Mouse (Mus musculus) embryonic facial prominence, embryonic 13.5 days (tissue): ENCODE data around the gene Ssh2. TPM values are rescaled to one million over a fixed set of nuclear protein-coding genes. Genes with fewer than 3 reads are reported as not detected.
"Not testable (repeated sequence)": the region's sequence is repeated elsewhere in the genome, so short reads cannot be mapped to it uniquely, and the experiment has no call there.

ENCODE experiments used
- ATAC-seq: fragments of 200-750 bp; cut with Nextera tagmentation; 2 replicates; pipeline ENCODE4 v1.8.0; 2017; ENCODE audit warnings: low read depth; ENCODE audit not compliant: insufficient number of reproducible peaks, insufficient read depth, low FRiP score, low TSS enrichment
- H3K27ac ChIP-seq: fragments of 300-500 bp; sonication (generic); 2 replicates; pipeline ENCODE4 v1.5.1; 2015; ENCODE audit warnings: moderate library complexity, mild to moderate bottlenecking, inconsistent platforms
- H3K27me3 ChIP-seq: fragments of 300-500 bp; sonication (generic); 2 replicates; pipeline ENCODE4 v1.6.1; 2015; ENCODE audit warnings: mild to moderate bottlenecking, inconsistent platforms
- H3K36me3 ChIP-seq: fragments of 300-500 bp; sonication (generic); 2 replicates; pipeline ENCODE4 v1.6.1; 2015; ENCODE audit warnings: mild to moderate bottlenecking, inconsistent platforms
- H3K4me1 ChIP-seq: fragments of 300-500 bp; sonication (generic); 2 replicates; pipeline ENCODE4 v1.6.1; 2015; ENCODE audit warnings: inconsistent platforms
- H3K4me2 ChIP-seq: fragments of 300-500 bp; sonication (generic); 2 replicates; pipeline ENCODE4 v1.6.1; 2015; ENCODE audit warnings: moderate library complexity, mild to moderate bottlenecking, inconsistent platforms
- H3K4me3 ChIP-seq: fragments of 300-500 bp; sonication (generic); 2 replicates; pipeline ENCODE4 v1.5.1; 2015; ENCODE audit warnings: mild to moderate bottlenecking, inconsistent platforms
- H3K9ac ChIP-seq: fragments of 300-500 bp; sonication (generic); 2 replicates; pipeline ENCODE4 v1.6.1; 2015; ENCODE audit warnings: mild to moderate bottlenecking, inconsistent platforms
- H3K9me3 ChIP-seq: fragments of 300-500 bp; sonication (generic); 2 replicates; pipeline ENCODE4 v1.6.1; 2016; ENCODE audit warnings: inconsistent platforms
- WGBS: fragments of 180-500 bp; shearing (Covaris S2); methylation state at CpG from one replicate; pipeline ENCODE4 v1.1.7; 2015; ENCODE audit warnings: mixed read lengths; 5-methylcytosine and 5-hydroxymethylcytosine counted together
- polyA plus RNA-seq: library from polyadenylated mRNA; unstranded; fragments of >200 nt; fragmentation: Nextera tagmentation; extraction: Ambion mirVana; gene quantifications from 2 replicates; pipeline ENCODE4 v1.2.1, GENCODE M21; 2015

Gene Ssh2
- polyA plus RNA-seq, 1 experiment from 2014 or later = 8.5 TPM

DNA sequence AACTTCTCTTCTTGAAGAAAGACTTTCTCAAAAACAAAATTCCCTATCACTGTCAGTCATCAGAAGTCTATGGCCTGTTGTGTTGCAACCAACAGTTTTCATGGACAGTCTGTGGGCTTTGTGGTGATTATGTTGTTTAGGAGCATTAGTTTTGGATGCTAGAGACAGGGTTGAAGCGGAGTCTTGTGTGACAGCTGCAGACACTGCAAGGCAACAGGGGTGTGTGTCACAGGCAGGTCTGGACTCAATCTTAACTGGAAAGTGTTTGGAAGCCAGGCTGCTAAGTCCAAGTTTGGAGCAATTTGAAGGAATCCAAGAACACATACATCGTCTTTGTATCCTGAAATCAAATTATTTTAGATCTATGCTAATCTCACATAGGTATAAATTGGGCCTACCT is 162.5 kb downstream of the Ssh2 start:
- ATAC-seq = no peak
- no peaks in the 10 kb centered on the region for H3K9me3 ChIP-seq
- no peak overlapping the region for H3K4me2 ChIP-seq
- H3K9ac ChIP-seq = no peak overlapping the region
- H3K4me3 ChIP-seq = no peak overlapping the region
- H3K27me3 ChIP-seq = no peaks in the 10 kb centered on the region
- WGBS = 93% methylated on average over 2 of the region's 2 CpGs
- no peak overlapping the region for H3K27ac ChIP-seq
- H3K4me1 ChIP-seq = no peaks in the 10 kb centered on the region
- no peaks in the 10 kb centered on the region for H3K36me3 ChIP-seq

DNA sequence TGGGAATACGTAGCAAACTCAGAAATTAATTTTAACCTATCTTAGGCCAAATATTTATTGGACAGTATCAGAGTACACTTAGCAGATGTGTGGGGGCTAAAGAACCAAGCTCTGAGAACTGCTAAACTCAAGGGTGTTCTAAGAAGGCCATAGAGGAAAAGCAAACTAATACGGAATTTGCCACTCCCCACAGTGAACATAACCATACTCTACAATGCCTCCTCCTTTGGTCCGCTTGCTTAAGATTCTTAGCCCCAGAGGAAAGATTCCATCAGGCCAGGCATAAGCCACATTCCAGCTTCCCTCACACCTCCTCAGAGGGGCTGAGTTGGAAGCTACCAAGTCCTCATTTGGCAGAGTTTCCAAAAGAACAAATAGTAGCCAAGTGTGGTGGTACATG is 165.1 kb downstream of the Ssh2 start:
- 75% methylated on average over 3 of the region's 3 CpGs for WGBS

DNA sequence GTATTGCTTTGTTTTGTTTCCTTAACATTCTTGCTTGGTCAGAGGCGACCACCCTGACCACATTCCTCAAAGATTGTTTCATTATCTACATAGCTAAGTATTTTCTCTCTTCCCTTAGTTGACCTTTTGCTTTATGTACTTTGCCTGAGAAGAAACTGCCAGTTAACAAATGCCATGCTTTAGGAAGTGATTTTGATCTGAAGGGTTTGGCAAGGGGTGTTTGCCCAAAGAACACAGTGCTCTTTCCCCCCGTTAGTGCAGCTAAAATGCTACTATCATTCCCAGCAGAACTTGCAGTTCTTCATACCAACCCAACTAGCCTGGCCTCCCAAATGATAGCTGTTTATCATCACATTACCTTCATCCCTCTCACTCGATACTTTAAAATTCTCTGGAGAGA is 168.1 kb downstream of the Ssh2 start:
- H3K9me3 ChIP-seq = no peaks in the 10 kb centered on the region
- WGBS = 63% methylated on average over 3 of the region's 3 CpGs
- no peak for ATAC-seq
- H3K4me2 ChIP-seq = no peak overlapping the region
- no peaks in the 10 kb centered on the region for H3K36me3 ChIP-seq
- H3K4me1 ChIP-seq = no peaks in the 10 kb centered on the region
- H3K9ac ChIP-seq = no peak overlapping the region
- no peak overlapping the region for H3K4me3 ChIP-seq
- no peak overlapping the region for H3K27ac ChIP-seq
- no peaks in the 10 kb centered on the region for H3K27me3 ChIP-seq

More for the DNA sequence above, 165.1 kb downstream of the Ssh2 start:
- no peaks in the 10 kb centered on the region for H3K27me3 ChIP-seq
- no peak overlapping the region for H3K4me2 ChIP-seq
- H3K9me3 ChIP-seq = no peaks in the 10 kb centered on the region
- ATAC-seq = no peak
- H3K9ac ChIP-seq = no peak overlapping the region
- H3K4me3 ChIP-seq = no peak overlapping the region
- no peak overlapping the region for H3K27ac ChIP-seq
- H3K36me3 ChIP-seq = no peaks in the 10 kb centered on the region
- no peaks in the 10 kb centered on the region for H3K4me1 ChIP-seq

DNA sequence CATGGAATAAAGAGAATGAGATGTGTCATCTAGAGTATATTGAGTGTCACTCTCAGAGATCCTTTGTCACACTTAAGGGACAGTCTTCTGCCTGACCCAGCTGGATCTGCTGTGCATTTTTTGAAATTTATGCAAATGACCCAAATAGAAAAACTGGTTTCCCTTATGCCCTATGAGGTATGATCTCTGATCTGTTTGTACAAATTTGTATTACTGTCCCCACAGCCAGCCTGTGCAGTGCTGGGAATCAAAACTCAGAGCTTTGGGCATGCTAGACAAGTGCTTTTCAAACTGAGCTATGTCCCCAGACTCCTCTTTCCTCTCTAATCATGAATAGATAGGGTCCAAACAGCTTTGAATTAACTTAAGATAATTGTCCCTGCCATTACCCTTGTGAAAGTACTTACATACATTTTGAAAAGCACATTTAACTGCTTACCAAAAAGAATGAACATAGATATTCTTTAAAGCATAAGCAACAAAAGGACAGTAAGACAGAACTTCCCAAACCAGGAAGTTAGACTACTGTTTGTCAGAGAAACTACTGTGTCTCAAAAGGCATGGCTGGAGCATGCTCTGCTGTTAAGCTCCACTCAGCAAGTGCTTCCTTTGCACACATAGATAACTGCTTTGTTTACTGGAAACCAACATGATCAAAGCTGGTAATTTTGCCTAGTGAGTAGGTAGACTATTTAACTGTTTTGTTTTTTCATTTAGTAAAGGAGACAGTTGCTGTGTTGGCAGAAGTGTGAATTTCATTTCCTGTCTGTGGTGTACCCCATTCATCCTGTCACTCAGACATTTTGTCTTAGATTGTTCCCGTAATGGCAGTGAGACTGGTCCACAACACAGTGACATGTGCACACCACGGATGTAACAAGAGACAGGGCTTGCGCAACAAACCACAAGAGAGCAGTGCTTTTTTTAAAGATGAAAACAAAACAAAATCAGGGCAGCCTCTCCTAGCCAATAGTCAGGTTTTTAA is 169.9 kb downstream of the Ssh2 start:
- no peak overlapping the region for H3K9ac ChIP-seq
- 32% methylated on average over 3 of the region's 3 CpGs for WGBS
- no peak overlapping the region for H3K4me2 ChIP-seq
- no peak overlapping the region for H3K4me3 ChIP-seq
- no peak for ATAC-seq
- no peaks in the 10 kb centered on the region for H3K9me3 ChIP-seq
- no peaks in the 10 kb centered on the region for H3K36me3 ChIP-seq
- no peak overlapping the region for H3K27ac ChIP-seq
- no peaks in the 10 kb centered on the region for H3K27me3 ChIP-seq
- no peaks in the 10 kb centered on the region for H3K4me1 ChIP-seq

DNA sequence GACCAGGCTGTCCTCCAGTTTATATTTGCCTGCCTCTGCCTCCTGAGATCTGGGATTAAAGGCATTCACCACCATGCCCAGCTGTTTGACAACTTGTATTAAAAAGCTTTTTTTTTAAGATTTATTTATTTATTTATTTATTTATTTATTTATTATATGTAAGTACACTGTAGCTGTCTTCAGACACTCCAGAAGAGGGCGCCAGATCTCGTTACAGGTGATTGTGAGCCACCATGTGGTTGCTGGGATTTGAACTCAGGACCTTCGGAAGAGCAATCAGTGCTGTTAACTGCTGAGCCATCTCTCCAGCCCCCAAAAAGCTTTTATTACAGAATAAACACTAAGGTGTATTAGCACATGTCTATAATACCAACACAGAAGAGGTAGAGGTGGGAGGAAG is 172.1 kb downstream of the Ssh2 start:
- 79% methylated on average over 3 of the region's 3 CpGs for WGBS
- not testable (repeated sequence) for H3K27ac ChIP-seq, H3K9ac ChIP-seq, H3K4me3 ChIP-seq, ATAC-seq, H3K27me3 ChIP-seq, H3K9me3 ChIP-seq, H3K4me2 ChIP-seq, H3K4me1 ChIP-seq, H3K36me3 ChIP-seq

DNA sequence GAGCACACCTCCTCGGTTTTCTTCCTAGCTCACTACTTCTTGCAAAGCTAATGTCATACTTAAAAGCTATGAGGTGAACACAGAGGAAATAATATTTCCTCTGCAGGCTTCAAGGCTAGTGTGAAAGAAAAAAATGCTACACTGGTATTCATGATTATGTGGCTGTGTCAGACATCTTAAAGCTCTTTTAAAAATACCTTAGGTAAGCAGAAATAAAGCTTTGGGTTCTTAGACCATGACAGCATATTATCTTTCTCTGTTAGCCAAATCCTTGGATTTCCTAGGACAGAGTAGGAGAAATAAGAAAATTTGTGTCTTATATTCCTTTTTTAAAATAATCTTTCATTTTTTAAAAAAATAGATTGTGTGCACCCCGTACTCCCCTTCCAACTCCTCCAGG is 179.5 kb downstream of the Ssh2 start:
- Histone ChIP-seq H3K4me3 (no peak overlapping the region), H3K27ac (no peak overlapping the region), H3K4me2 (no peak overlapping the region), H3K9me3 (no peaks in the 10 kb centered on the region), H3K27me3 (no peaks in the 10 kb centered on the region), H3K36me3 (peaks cover 16% of the 10 kb centered on the region), H3K9ac (no peak overlapping the region), H3K4me1 (no peaks in the 10 kb centered on the region)
- no peak for ATAC-seq
- WGBS = 84% methylated on average over 2 of the region's 2 CpGs

DNA sequence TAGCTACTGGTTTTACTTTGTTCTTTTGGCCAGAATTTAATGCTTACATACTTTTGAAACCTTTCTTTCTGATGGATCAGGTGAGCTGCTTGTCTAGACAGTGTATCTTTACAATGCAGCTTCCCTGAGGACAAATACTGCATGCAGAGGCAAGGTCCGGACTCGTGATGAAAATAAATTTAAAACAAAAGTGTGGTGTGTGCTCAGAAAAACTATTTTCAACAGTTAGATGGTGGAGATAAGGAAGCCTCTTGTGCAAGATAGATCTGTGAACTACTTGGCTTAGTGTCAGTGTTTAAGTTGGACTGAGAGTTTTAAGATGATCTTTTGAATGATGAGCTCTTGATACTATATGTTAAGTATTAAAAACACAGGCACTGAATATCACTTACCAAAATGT is 186.4 kb downstream of the Ssh2 start:
- Histone ChIP-seq H3K27ac (no peak overlapping the region), H3K4me1 (no peaks in the 10 kb centered on the region), H3K9ac (no peak overlapping the region), H3K4me3 (no peak overlapping the region), H3K36me3 (peaks cover 7% of the 10 kb centered on the region; the same call in 1 of the 2 replicates), H3K9me3 (no peaks in the 10 kb centered on the region), H3K27me3 (no peaks in the 10 kb centered on the region), H3K4me2 (no peak overlapping the region)
- 59% methylated on average over 2 of the region's 2 CpGs for WGBS
- ATAC-seq = no peak

DNA sequence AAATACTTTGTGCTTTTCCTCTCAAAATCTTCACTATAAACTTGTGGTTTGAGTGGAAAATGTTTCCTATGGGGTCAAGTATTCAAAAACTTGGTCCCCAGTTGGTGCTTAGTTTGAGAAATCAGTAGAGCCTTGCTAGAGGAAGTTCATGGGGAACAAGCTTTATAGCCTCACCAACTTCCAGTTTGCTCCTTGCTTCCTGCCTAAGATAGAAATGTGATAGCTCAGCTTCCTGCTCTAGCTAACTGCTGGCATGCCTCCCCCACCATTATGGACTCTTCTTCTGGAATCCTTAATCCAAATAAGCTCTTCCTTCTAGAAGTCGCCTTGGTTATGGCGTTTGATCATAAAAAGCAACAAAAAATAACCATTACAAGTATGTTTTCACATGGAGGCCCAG is 190.2 kb downstream of the Ssh2 start:
- Histone ChIP-seq H3K9me3 (no peaks in the 10 kb centered on the region), H3K27me3 (no peaks in the 10 kb centered on the region), H3K9ac (no peak overlapping the region), H3K4me1 (no peaks in the 10 kb centered on the region), H3K27ac (no peak overlapping the region), H3K36me3 (peaks cover 3% of the 10 kb centered on the region; the same call in 1 of the 2 replicates), H3K4me2 (no peak overlapping the region), H3K4me3 (no peak overlapping the region)
- WGBS = 90% methylated on average over 2 of the region's 2 CpGs
- ATAC-seq = no peak

DNA sequence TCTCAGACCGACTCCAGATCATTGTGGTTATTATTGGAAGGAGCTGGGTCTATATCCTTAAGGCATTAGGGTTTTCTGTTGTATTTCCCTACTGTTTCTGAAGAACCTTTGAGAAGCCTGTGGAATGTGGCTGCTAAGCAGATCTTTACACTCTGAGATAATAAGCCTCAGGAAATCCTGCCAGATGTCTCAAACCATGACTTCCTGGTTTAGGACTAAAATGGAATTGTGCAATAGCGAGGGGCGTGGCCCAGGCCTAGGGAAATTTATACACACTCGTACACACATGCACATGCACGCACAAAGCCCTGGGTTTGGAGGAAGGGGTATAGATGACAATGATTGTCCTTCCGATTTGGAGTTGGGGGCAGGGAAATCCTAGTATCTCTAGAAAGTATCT is 193.8 kb downstream of the Ssh2 start:
- H3K27me3 ChIP-seq = no peaks in the 10 kb centered on the region
- H3K4me1 ChIP-seq = no peaks in the 10 kb centered on the region
- H3K9ac ChIP-seq = no peak overlapping the region
- H3K27ac ChIP-seq = no peak overlapping the region
- no peak overlapping the region for H3K4me3 ChIP-seq
- peaks cover 3% of the 10 kb centered on the region; the same call in 1 of the 2 replicates for H3K36me3 ChIP-seq
- H3K9me3 ChIP-seq = no peaks in the 10 kb centered on the region
- ATAC-seq = no peak
- 70% methylated on average over 6 of the region's 6 CpGs for whole genome bisulfite sequencing
- no peak overlapping the region for H3K4me2 ChIP-seq

DNA sequence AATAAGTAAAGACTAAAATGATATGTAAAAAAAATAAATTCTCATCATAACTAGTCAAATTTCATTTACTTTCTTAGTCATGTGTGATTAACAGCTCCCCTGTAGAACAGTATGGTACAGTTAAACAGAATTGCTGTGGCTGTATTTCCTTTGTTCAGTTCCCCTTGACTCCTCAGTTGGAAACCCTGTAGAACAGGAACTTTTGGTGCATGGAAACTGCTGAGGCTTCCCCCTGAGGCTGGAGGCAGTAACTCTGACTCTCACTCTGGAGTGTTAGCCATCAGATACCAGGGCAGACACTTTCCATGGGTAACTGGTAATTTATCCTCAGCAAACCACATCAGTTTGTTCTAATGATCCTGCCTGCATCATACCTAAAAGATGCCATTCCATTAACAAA is 195.2 kb downstream of the Ssh2 start:
- Histone ChIP-seq H3K9ac (no peak overlapping the region), H3K36me3 (peaks cover 3% of the 10 kb centered on the region; the same call in 1 of the 2 replicates), H3K27me3 (no peaks in the 10 kb centered on the region), H3K4me2 (no peak overlapping the region), H3K4me3 (no peak overlapping the region), H3K4me1 (peaks cover under 1% of the 10 kb centered on the region; the same call in 1 of the 2 replicates), H3K27ac (no peak overlapping the region), H3K9me3 (no peaks in the 10 kb centered on the region)
- ATAC-seq = no peak

DNA sequence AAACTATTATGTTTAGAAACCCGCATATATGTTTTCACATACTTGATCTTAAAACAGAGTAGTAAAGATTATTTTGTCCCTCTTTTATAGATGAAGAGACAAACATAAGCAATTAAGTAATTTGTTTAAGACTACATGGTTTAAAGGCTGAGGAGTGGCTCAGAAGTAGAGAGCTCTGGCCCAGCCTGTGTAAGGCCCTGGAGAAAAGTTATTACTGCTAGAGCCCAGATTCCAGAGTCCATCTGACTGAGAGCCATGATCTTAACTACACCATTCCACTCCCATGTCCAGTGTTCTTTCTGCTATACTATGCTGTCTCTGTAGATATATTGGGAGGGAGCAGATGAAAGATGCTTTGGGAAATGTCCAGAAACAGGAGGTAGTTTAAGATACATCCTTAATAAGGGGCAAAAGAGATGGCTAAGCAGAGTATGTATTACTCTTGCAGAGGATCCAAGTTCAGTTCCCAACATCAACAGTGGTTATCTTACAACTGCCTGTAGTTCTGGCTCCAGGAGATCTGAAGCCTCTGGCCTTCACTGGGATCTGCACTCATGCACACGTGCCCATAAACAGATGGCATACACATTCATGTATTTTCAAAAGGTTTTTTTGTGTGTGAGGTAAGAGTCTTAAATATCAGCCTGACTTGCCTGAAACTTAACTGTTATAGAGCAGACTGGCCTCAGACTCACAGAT is 198.2 kb downstream of the Ssh2 start:
- no peaks in the 10 kb centered on the region for H3K9me3 ChIP-seq
- no peak overlapping the region for H3K27ac ChIP-seq
- H3K4me3 ChIP-seq = no peak overlapping the region
- H3K9ac ChIP-seq = no peak overlapping the region
- no peak overlapping the region for H3K4me2 ChIP-seq
- peaks cover 4% of the 10 kb centered on the region for H3K4me1 ChIP-seq
- H3K27me3 ChIP-seq = no peaks in the 10 kb centered on the region
- no peaks in the 10 kb centered on the region for H3K36me3 ChIP-seq
- 71% methylated on average over 2 of the region's 2 CpGs for WGBS
- ATAC-seq = no peak
